Mouse (Mus musculus): Measurements from ENCODE around the gene Itpr2. TPM values are rescaled to one million over a fixed set of nuclear protein-coding genes. Genes with fewer than 3 reads are reported as not detected.
A peak's percentile ranks its signal among the peaks of the same experiment; 100 is the strongest.

Gene Itpr2
- polyA plus RNA-seq, 1 experiment = 3.6 TPM

DNA sequence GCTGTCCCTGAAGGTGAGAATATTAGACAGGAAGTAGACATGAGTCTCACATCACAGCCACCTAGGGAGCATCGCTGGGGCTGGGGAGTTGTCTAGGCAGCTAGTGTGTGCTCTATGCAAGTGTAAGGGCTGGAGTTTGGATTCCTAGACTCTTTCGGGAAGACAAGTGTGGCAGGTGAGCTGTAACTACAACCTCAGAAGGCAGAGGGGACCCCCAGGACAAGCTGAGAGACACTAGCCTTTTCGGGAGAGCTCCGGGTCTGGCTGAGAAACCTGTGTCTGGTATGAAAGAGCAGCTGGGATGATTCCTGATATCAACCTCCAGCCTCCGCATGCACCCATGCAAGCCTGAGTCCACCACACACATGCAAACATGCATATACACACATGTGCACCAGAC lies 232.7 kb downstream of the Itpr2 start:
- TF ChIP-seq CTCF (IDR thresholded peaks at IDR 0.05; ENCODE audit: low read depth, low read length) (no peak), EP300 (IDR thresholded peaks at IDR 0.05; ENCODE audit: insufficient read depth, low read depth, low read length) (no peak), POLR2A (IDR thresholded peaks at IDR 0.05; ENCODE audit: insufficient read depth, low read length) (no peak)
- Histone ChIP-seq H3K4me1 (ENCODE audit: control insufficient read depth, insufficient read depth, low read length) (no peaks in the 10 kb centered on the region), H3K9ac (ENCODE audit: low read depth, poor library complexity, severe bottlenecking) (no peak overlapping the region), H3K27ac (ENCODE audit: insufficient read depth, low read length) (no peak overlapping the region), H3K4me3 (ENCODE audit: low read depth, low read length) (no peak overlapping the region), H3K27me3 (ENCODE audit: control insufficient read depth, insufficient read depth, low read length, poor library complexity, severe bottlenecking) (no peaks in the 10 kb centered on the region), H3K36me3 (ENCODE audit: control insufficient read depth, insufficient read depth, low read length, poor library complexity, severe bottlenecking) (no peaks in the 10 kb centered on the region), H3K9me3 (replicated peaks; ENCODE audit: control insufficient read depth, insufficient read depth, low read length, poor library complexity, severe bottlenecking) (no peaks in the 10 kb centered on the region)

DNA sequence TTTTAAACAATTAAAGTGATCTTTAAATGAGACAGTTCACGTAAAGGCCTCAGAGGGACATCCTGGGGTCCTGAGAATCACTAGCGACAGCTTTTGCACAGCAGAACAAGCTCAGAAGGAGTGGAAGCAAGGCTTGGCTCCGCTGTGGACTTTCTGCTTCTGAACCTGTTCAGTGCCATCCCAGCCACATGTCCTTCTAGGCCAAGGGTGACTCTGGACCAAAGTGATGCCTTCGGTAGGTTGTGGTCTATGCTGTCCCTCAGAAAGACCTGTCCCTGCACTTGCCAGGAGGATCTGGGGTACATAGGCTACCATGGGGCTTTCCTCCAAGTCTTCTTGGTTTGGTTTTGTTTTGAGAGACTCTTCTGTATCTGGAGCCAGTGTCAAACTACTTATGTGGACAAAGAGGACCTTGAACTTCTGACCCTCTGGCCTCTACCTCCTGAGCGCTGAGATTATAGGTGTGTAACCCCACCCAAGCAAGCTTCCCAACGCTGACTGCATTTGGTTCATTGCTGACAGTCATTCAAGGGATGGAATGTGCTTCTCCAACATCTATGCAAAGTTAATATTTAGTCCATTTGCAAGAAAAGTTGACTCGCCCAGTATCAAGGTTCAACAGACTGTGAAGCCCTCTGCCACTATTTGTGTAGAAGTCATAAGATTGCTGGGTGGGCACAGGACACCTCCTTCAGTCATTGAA lies 241.2 kb downstream of the Itpr2 start:
- no peaks in the 10 kb centered on the region for H3K36me3 ChIP-seq (ENCODE audit: control insufficient read depth, insufficient read depth, low read length, poor library complexity, severe bottlenecking)
- TF ChIP-seq POLR2A (IDR thresholded peaks at IDR 0.05; ENCODE audit: insufficient read depth, low read length) (no peak), EP300 (IDR thresholded peaks at IDR 0.05; ENCODE audit: insufficient read depth, low read depth, low read length) (no peak), CTCF (IDR thresholded peaks at IDR 0.05; ENCODE audit: low read depth, low read length) (no peak)
- H3K4me3 ChIP-seq (ENCODE audit: low read depth, low read length) = no peak overlapping the region
- H3K27ac ChIP-seq (ENCODE audit: insufficient read depth, low read length) = no peak overlapping the region
- H3K9ac ChIP-seq (ENCODE audit: low read depth, poor library complexity, severe bottlenecking) = no peak overlapping the region
- H3K27me3 ChIP-seq (ENCODE audit: control insufficient read depth, insufficient read depth, low read length, poor library complexity, severe bottlenecking) = no peaks in the 10 kb centered on the region
- no peaks in the 10 kb centered on the region for H3K4me1 ChIP-seq (ENCODE audit: control insufficient read depth, insufficient read depth, low read length)
- peaks cover 2% of the 10 kb centered on the region for H3K9me3 ChIP-seq (replicated peaks; ENCODE audit: control insufficient read depth, insufficient read depth, low read length, poor library complexity, severe bottlenecking)

DNA sequence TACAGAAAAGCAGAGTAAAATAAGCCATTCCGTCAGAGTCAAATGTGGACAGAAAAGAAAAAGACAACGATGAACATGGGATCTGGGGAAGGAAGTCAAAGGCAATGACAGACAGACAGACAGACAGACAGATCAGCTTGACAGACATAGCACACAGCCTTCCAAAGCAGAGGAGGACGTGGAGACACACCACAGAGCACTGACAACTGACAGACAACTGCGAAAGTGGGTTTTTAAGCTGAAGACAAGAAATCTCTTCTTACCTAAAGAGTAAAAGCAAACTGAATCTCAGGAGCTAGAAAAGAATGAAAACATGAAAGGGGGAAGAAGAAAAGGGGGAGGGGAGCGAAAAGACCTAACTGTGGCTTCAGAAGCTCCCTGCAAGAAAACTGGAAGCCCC lies 243.3 kb downstream of the Itpr2 start:
- no peak overlapping the region for H3K27ac ChIP-seq (ENCODE audit: insufficient read depth, low read length)
- TF ChIP-seq CTCF (IDR thresholded peaks at IDR 0.05; ENCODE audit: low read depth, low read length) (no peak), EP300 (IDR thresholded peaks at IDR 0.05; ENCODE audit: insufficient read depth, low read depth, low read length) (no peak)
- H3K9ac ChIP-seq (ENCODE audit: low read depth, poor library complexity, severe bottlenecking) = no peak overlapping the region
- peaks cover 2% of the 10 kb centered on the region for H3K9me3 ChIP-seq (replicated peaks; ENCODE audit: control insufficient read depth, insufficient read depth, low read length, poor library complexity, severe bottlenecking)
- H3K27me3 ChIP-seq (ENCODE audit: control insufficient read depth, insufficient read depth, low read length, poor library complexity, severe bottlenecking) = no peaks in the 10 kb centered on the region
- no peaks in the 10 kb centered on the region for H3K36me3 ChIP-seq (ENCODE audit: control insufficient read depth, insufficient read depth, low read length, poor library complexity, severe bottlenecking)
- H3K4me3 ChIP-seq (ENCODE audit: low read depth, low read length) = no peak overlapping the region
- no peaks in the 10 kb centered on the region for H3K4me1 ChIP-seq (ENCODE audit: control insufficient read depth, insufficient read depth, low read length)

DNA sequence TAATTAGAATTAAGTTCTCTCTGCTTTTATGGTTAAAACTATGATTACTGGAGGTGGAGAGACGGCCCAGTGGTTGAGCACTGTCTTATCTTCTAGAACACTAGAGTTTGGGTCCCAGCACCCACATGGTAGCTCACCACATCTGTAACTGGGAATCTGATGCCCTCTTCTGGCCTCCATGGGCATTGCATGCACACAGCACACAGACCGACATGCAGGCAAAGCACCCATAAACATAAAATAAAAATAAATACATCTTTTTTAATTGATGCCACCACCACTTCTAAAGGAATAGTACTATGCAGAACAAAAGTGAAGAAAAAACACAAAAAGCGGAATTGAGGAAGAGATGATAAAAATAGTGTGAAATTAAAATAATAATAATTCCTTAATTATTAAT lies 243.8 kb downstream of the Itpr2 start:
- Histone ChIP-seq H3K27me3 (ENCODE audit: control insufficient read depth, insufficient read depth, low read length, poor library complexity, severe bottlenecking) (no peaks in the 10 kb centered on the region), H3K27ac (ENCODE audit: insufficient read depth, low read length) (no peak overlapping the region), H3K4me1 (ENCODE audit: control insufficient read depth, insufficient read depth, low read length) (no peaks in the 10 kb centered on the region), H3K36me3 (ENCODE audit: control insufficient read depth, insufficient read depth, low read length, poor library complexity, severe bottlenecking) (no peaks in the 10 kb centered on the region), H3K9me3 (replicated peaks; ENCODE audit: control insufficient read depth, insufficient read depth, low read length, poor library complexity, severe bottlenecking) (peaks cover 2% of the 10 kb centered on the region), H3K9ac (ENCODE audit: low read depth, poor library complexity, severe bottlenecking) (no peak overlapping the region), H3K4me3 (ENCODE audit: low read depth, low read length) (no peak overlapping the region)
- TF ChIP-seq POLR2A (IDR thresholded peaks at IDR 0.05; ENCODE audit: insufficient read depth, low read length) = no peak
- no peak for TF ChIP-seq EP300 (IDR thresholded peaks at IDR 0.05; ENCODE audit: insufficient read depth, low read depth, low read length)
- peak; percentile 47 for TF ChIP-seq CTCF (IDR thresholded peaks at IDR 0.05; ENCODE audit: low read depth, low read length)

DNA sequence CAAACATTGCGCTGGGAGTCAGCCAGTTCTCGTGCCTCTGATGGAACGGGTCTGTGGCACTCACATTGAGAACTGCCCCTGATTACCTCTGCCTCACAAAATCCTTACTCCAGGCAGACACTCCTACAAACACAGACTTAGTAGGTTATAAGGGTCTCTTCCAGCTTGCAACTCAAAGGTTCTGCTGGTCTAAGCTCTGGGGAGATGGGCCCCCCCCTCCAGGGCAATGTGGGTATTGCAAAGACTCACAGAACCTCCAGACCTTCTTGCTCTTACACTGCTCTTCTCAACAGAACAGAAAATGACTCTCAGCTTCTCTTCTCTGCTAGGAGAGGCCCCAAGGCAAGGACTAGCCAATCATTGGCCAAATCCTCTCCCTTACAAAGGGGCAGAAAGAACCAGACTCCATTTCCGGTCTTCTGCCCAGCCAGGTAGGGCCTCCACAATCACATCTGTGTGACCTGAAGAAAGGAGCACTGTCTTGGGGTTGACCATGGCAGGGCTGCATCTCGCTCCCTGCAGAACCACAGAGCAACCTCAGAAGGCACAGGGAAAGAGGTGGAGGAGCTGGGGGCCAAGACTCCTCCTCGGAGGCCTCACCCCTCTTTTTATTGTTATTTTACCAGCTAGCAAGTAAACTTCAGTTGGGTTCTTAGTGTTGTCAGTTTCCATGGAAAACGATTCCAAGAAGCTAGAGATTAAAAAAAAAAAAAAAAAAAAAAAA lies 244.9 kb downstream of the Itpr2 start:
- no peaks in the 10 kb centered on the region for H3K4me1 ChIP-seq (ENCODE audit: control insufficient read depth, insufficient read depth, low read length)
- no peaks in the 10 kb centered on the region for H3K27me3 ChIP-seq (ENCODE audit: control insufficient read depth, insufficient read depth, low read length, poor library complexity, severe bottlenecking)
- H3K27ac ChIP-seq (ENCODE audit: insufficient read depth, low read length) = no peak overlapping the region
- TF ChIP-seq EP300 (IDR thresholded peaks at IDR 0.05; ENCODE audit: insufficient read depth, low read depth, low read length) (no peak), CTCF (IDR thresholded peaks at IDR 0.05; ENCODE audit: low read depth, low read length) (no peak), POLR2A (IDR thresholded peaks at IDR 0.05; ENCODE audit: insufficient read depth, low read length) (no peak)
- H3K9me3 ChIP-seq (replicated peaks; ENCODE audit: control insufficient read depth, insufficient read depth, low read length, poor library complexity, severe bottlenecking) = peaks cover 2% of the 10 kb centered on the region
- H3K36me3 ChIP-seq (ENCODE audit: control insufficient read depth, insufficient read depth, low read length, poor library complexity, severe bottlenecking) = no peaks in the 10 kb centered on the region
- no peak overlapping the region for H3K4me3 ChIP-seq (ENCODE audit: low read depth, low read length)
- no peak overlapping the region for H3K9ac ChIP-seq (ENCODE audit: low read depth, poor library complexity, severe bottlenecking)

DNA sequence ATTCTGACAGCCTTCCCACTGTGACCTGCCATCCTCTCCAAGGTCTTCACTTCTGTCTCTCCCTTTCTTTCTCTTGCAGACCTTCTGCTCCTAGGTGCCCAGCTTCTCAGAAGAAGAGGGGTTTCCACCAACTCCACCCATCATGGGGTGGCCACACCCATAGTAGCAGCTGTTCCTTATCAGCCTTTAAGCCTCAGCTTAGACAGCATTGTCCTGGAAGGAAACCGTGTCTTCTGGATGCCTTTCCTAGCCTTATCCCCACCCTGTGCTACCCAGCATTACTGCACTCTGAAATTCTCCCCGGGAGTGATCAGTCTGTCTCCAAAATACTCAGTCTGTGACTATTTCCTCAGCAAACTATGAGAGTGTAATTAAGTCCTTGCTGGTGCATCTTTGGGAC lies 245.6 kb downstream of the Itpr2 start:
- H3K9me3 ChIP-seq (replicated peaks; ENCODE audit: control insufficient read depth, insufficient read depth, low read length, poor library complexity, severe bottlenecking) = peaks cover 2% of the 10 kb centered on the region
- no peaks in the 10 kb centered on the region for H3K36me3 ChIP-seq (ENCODE audit: control insufficient read depth, insufficient read depth, low read length, poor library complexity, severe bottlenecking)
- TF ChIP-seq POLR2A (IDR thresholded peaks at IDR 0.05; ENCODE audit: insufficient read depth, low read length) (no peak), EP300 (IDR thresholded peaks at IDR 0.05; ENCODE audit: insufficient read depth, low read depth, low read length) (no peak), CTCF (IDR thresholded peaks at IDR 0.05; ENCODE audit: low read depth, low read length) (no peak)
- H3K4me3 ChIP-seq (ENCODE audit: low read depth, low read length) = no peak overlapping the region
- no peak overlapping the region for H3K9ac ChIP-seq (ENCODE audit: low read depth, poor library complexity, severe bottlenecking)
- H3K27me3 ChIP-seq (ENCODE audit: control insufficient read depth, insufficient read depth, low read length, poor library complexity, severe bottlenecking) = no peaks in the 10 kb centered on the region
- H3K27ac ChIP-seq (ENCODE audit: insufficient read depth, low read length) = no peak overlapping the region
- H3K4me1 ChIP-seq (ENCODE audit: control insufficient read depth, insufficient read depth, low read length) = no peaks in the 10 kb centered on the region
